Mouse (Mus musculus) thymus, postnatal 14 days (tissue): ENCODE data around the gene Olfr955.

Experiments used
- DNase-seq: peaks from one replicate; pipeline ENCODE4 v3.0.0; 2021

The Olfr955 gene

GRCm38 (mm10) chr9:39471844-39472243 lies at the start of gene Olfr955:
Olfr955 (minus strand) TSS chr9:39471944.
- no peak for DNase-seq

- no peak for DNase-seq
Measured at GRCm38 (mm10) chr9:39518595-39518994, 46.9 kb upstream of the Olfr955 start.

DNA sequence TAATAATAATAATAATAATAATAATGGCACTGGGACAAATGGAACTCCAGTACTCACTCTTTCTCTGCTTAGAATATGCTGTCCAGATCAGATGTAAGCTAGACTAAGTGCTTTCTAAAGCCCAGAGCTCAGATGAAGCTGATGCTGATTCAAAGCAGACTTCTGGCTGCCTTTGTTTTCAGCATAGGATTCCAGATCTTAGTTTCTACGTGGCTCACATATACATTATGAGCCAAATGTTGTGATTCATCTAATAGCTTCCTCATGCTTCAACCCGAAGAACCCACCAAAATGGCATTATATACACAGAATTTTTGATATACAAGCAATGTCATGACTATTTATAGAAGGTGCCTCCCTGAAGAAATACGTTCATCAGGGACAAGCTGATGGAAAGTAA lies 43.8 kb upstream of the Olfr955 start, which contains the start of gene Olfr957:
Gene Olfr957 (minus strand): TSS at position 279 of the 400 bp plus-strand sequence.
- no peak for DNase-seq

- no peak for DNase-seq
Measured at GRCm38 (mm10) chr9:39509412-39509811, 37.7 kb upstream of the Olfr955 start.

GRCm38 (mm10) chr9:39508998-39509397 lies 37.3 kb upstream of the Olfr955 start:
- DNase-seq, result no peak

DNA sequence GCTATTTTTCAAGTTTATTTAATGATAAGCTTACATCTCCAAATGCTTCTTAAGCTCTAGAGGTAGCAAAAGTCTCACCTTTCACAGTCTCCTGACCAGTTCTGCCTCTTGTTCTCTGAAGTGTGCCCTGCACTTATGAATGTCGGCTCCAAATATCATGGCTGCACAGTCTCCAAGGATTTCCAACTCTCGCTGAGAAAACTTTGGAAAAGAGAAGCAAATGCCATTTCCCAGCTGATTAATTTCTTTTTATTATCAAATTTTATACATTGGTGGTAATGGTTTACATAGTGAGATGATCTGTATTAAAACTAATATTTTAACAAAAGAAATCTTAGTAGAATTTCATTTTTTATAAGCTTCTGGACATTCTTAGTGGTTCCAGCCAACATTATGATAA lies 22.2 kb upstream of the Olfr955 start, which contains the start of gene Olfr44:
Gene Olfr44 (minus strand): TSS at position 101 of the 400 bp plus-strand sequence.
- DNase-seq, result no peak

- DNase-seq, result no peak
Measured at GRCm38 (mm10) chr9:39456401-39456800, 15.3 kb downstream of the Olfr955 start, which contains the start of gene Olfr954. Olfr954 (plus strand) TSS chr9:39456701.

GRCm38 (mm10) chr9:39427048-39427447 lies 44.7 kb downstream of the Olfr955 start, which contains the start of gene Olfr952:
Olfr952 (minus strand) TSS chr9:39427148.
- no peak for DNase-seq
